Mouse (Mus musculus): ENCODE measurements around the gene Pde4b. TPM values are rescaled to one million over a fixed set of nuclear protein-coding genes. Genes with fewer than 3 reads are reported as not detected.
"Not testable (repeated sequence)": the region's sequence is repeated elsewhere in the genome, so short reads cannot be mapped to it uniquely, and the experiment has no call there.

Gene Pde4b
- polyA plus RNA-seq (2015; fragmentation: Nextera tagmentation; extraction: Ambion mirVana) = 23.8 and 31.4 TPM in 2 replicates

DNA sequence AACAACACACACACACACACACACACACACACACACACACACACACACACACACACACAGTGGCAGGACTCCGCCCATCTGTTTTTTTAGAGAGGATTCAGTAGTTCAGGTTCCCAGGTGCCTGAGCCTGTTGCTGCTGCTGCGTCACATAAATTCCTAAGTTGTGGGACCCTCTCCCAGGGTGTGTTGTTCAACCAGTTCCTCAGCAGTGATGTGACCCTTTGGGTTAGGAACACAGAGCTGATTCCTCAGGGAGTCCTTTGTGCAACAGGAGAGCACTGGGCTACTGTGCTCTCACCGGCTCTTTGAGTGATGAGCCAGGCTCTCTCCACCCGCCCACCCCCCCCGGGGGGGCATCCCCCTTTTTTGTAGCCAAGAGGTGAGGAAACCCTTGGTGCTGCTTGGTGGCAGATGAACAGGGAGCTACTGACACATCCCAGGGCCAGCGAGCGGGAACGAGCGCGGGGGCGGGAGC, at the start of gene Pde4b:
Gene Pde4b, plus strand, starts transcription at position 453 of the 475 bp plus-strand sequence.
- Histone ChIP-seq H3K9ac (replicated peaks) (peak within 1 kb of the TSS; percentile 77), H3K4me2 (replicated peaks) (peak within 1 kb of the TSS; percentile 97), H3K4me1 (replicated peaks) (peaks cover 13% of the 10 kb centered on the region), H3K36me3 (no peaks in the 10 kb centered on the region), H3K9me3 (no peaks in the 10 kb centered on the region), H3K27me3 (peaks cover 39% of the 10 kb centered on the region), H3K27ac (no peak within 1 kb of the TSS), H3K4me3 (replicated peaks) (peak within 1 kb of the TSS; percentile 68)
- ATAC-seq = no peak; the same call in 1 of the 2 replicates
- WGBS = 9% methylated on average over 11 of the region's 11 CpGs

DNA sequence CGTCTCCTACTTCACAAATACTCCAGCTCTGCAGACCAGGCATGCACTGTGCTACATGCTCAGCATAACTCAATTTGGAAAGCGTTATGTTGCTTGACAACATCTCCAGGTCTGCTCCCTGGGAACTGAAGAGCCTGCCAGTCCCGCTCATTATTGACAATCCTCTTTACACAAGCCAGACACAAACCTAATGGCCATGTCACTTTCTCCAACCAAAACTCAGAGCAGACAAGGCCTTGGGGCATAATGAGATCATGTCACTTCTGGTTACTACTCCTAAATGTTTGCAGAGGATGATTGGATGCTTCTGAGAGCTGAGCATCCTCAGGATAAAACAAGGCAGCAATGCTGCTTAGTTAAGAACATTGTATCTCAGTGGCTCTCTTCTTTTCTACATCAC, 47.2 kb upstream of the Pde4b start:
- WGBS = 79% methylated on average over 3 of the region's 3 CpGs
- ATAC-seq = no peak
- Histone ChIP-seq H3K4me3 (replicated peaks) (no peak overlapping the region), H3K36me3 (no peaks in the 10 kb centered on the region), H3K9ac (replicated peaks) (no peak overlapping the region), H3K27ac (no peak overlapping the region), H3K27me3 (no peaks in the 10 kb centered on the region), H3K4me1 (replicated peaks) (no peaks in the 10 kb centered on the region), H3K9me3 (no peaks in the 10 kb centered on the region), H3K4me2 (replicated peaks) (no peak overlapping the region)

DNA sequence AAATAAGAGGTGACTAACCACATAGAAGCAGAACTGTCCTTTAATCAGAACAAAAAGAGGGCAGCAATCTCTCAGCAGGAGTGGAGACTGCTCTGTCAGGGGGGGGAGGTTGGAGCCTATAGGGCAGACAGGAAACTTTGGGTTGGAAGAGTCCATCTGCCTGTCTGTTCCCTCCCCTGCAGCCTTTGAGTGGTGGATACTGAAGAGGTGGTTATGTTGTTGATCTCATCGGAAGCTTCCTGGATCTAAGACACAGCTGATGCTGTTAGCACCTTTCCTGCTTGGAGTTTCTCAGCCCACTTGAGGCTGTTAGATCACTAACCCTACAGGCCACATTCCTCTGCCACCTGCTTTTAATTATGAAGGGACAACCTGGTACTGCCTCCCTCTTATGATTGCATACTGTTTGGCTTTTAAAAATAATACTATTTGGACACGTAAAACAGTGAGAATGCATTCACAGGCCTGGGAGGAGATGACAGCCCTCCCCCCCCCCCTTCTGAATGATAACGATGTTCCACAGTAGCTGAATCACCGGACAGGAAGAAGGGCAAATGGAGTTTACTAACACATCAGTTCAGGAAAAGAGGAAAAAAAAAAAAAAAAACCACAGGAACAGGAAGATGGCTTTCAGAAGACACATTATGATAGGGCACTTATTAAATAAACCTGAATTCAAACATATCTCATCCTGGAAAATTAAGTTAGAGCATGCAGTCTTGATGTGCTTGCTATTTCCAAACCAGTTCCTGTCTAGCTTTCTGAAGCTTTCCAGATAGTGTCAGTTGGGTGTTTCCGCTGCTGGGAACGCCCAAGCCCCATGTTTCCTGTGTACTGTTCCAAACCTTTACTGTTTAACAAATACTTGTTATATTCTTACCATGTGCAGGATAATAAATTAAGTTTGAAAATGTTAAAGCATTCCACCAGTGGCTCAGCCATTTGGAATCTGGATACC, 41.9 kb upstream of the Pde4b start:
- Histone ChIP-seq H3K27ac (no peak overlapping the region), H3K36me3 (no peaks in the 10 kb centered on the region), H3K4me3 (replicated peaks) (no peak overlapping the region), H3K9ac (replicated peaks) (no peak overlapping the region), H3K4me1 (replicated peaks) (no peaks in the 10 kb centered on the region), H3K27me3 (no peaks in the 10 kb centered on the region), H3K4me2 (replicated peaks) (no peak overlapping the region), H3K9me3 (no peaks in the 10 kb centered on the region)
- no peak for ATAC-seq
- 81% methylated on average over 6 of the region's 6 CpGs for WGBS

DNA sequence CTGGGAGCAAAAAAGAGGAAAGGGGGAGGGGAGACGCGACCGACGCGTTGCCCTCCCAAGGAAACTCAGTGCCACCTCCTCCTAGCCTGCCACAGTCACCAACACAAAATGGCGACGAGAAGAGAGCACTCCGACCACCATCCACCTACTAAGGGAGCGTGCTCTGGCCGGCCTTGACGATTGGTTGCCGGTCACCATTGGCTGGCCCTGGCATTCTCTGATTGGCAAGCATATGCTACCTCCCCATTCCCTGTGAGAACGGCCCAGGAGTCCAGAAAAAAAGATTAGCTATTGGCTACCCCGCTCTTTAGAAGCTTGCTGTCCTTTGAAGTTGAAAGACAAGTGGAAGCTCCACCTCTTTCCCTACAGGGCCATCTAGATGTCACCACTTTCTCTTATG, 38.0 kb upstream of the Pde4b start:
- H3K9me3 ChIP-seq; H3K36me3 ChIP-seq; H3K4me1 ChIP-seq (replicated peaks); H3K4me2 ChIP-seq (replicated peaks); H3K27me3 ChIP-seq; H3K27ac ChIP-seq; H3K9ac ChIP-seq (replicated peaks); H3K4me3 ChIP-seq (replicated peaks): not testable (repeated sequence)
- WGBS = 92% methylated on average over 14 of the region's 14 CpGs
- peak; percentile 70; the same call in 1 of the 2 replicates for ATAC-seq

DNA sequence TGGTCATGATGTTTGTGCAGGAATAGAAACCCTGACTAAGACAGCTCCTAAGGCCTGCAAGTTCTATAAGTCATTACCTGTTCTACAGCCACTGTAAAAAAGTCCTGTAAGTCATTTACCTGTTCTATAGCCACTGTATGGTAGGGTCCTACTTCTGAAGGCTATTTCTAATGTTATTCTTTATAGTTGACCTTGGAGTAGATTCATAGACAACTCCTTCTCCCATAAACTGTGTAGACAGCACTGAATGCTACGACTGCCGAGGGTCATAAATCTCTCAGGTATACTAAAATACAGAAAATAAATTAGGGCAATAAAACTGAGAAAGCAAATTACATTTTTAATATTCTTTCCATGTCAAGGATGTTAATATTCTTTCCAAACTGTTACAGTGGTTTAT, 26.0 kb upstream of the Pde4b start:
- no peaks in the 10 kb centered on the region for H3K27me3 ChIP-seq
- no peak overlapping the region for H3K27ac ChIP-seq
- 91% methylated on average over 2 of the region's 2 CpGs for WGBS
- no peak overlapping the region for H3K4me3 ChIP-seq (replicated peaks)
- H3K36me3 ChIP-seq = no peaks in the 10 kb centered on the region
- no peak for ATAC-seq
- H3K4me1 ChIP-seq (replicated peaks) = no peaks in the 10 kb centered on the region
- H3K4me2 ChIP-seq (replicated peaks) = no peak overlapping the region
- no peak overlapping the region for H3K9ac ChIP-seq (replicated peaks)
- H3K9me3 ChIP-seq = no peaks in the 10 kb centered on the region

DNA sequence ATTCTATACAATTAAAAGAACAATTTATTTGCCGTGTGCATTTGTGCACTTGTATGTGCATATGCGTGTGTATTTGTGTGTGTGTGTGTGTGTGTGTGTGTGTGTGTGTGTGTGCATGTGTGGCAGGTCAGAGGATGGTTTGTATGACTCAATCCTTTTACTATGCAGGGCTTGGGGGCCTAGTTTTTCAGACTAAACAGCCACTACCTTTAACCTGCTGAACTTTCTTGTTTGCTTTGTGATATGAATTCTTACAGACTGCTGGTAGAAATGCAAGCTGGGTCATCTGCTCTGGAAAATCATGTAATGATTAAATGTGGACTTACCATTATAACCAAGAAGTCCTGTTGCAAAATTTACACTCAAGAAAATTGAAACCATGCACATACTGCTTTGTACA, 18.0 kb upstream of the Pde4b start:
- no peaks in the 10 kb centered on the region for H3K4me1 ChIP-seq (replicated peaks)
- H3K4me3 ChIP-seq (replicated peaks) = no peak overlapping the region
- no peak overlapping the region for H3K27ac ChIP-seq
- no peaks in the 10 kb centered on the region for H3K36me3 ChIP-seq
- no peaks in the 10 kb centered on the region for H3K27me3 ChIP-seq
- H3K9me3 ChIP-seq = no peaks in the 10 kb centered on the region
- H3K4me2 ChIP-seq (replicated peaks) = no peak overlapping the region
- ATAC-seq = no peak
- no peak overlapping the region for H3K9ac ChIP-seq (replicated peaks)
- 88% methylated on average over 2 of the region's 2 CpGs for WGBS

DNA sequence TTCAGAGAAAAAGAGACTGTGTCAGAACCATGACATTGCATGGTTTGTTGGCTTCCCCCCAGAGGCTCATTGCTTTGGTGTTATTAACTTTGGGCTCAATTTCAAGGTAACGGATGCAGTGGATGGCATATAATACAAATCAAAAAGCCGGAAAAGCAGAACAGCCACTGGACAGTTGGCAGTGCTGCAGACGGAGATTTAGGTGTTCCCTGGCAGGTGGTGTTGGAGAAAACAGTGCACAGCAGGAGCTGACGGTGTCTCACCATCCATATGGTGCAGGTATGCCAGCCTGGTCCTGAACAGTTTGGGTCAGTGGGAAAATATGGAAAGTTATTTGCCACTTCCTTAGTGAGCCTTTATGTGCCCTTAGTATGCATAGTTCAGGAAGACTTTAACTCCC, 1.0 kb upstream of the Pde4b start:
- no peaks in the 10 kb centered on the region for H3K9me3 ChIP-seq

DNA sequence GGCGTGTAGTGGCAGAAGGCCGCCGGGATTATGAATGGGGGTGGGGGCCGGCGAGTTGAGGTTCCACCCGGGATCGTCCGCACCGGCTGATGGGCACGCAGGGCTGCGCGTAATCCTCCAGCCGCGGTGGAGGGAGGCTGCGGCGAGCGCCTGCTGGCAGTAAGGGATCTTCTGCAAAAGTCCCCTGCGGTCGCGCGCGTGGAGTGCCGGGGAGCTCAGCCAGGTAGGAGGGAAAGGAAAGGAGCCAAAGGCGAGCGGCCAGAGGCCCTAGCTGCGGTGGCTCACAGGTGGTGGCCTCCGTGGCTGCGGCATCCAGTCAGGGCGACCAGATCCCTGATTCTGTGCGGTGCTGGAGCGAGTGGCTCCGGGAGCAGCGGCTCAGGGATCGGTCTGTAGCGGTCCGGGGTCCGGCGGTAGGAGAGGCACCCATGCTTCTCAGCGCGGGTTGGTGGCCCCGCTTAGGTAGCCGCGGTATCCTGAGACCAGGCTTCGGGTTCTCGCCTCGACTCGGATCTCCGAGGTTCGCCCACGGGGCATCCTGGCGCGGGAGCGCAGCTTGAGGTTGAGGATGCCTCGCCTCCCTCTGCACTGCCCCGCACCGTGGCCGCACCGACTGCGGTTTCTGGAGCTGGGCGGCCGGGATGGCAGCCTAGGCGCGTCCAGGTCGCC, 357 bp downstream of the Pde4b start:
- WGBS = under 1% methylated on average over 61 of the region's 64 CpGs
- peak; percentile 93 for ATAC-seq
- H3K27ac ChIP-seq = no peak overlapping the region
- peaks cover 39% of the 10 kb centered on the region for H3K27me3 ChIP-seq
- H3K4me1 ChIP-seq (replicated peaks) = peaks cover 13% of the 10 kb centered on the region
- peak overlapping the region; percentile 97 for H3K4me2 ChIP-seq (replicated peaks)
- no peaks in the 10 kb centered on the region for H3K36me3 ChIP-seq
- peak overlapping the region; percentile 77 for H3K9ac ChIP-seq (replicated peaks)
- H3K4me3 ChIP-seq (replicated peaks) = peak overlapping the region; percentile 68
- no peaks in the 10 kb centered on the region for H3K9me3 ChIP-seq

More for the DNA sequence above, 1.0 kb upstream of the Pde4b start:
- no peak overlapping the region for H3K27ac ChIP-seq
- no peak overlapping the region for H3K4me2 ChIP-seq (replicated peaks)
- no peak for ATAC-seq
- H3K9ac ChIP-seq (replicated peaks) = no peak overlapping the region
- peaks cover 39% of the 10 kb centered on the region for H3K27me3 ChIP-seq
- H3K36me3 ChIP-seq = no peaks in the 10 kb centered on the region
- peaks cover 13% of the 10 kb centered on the region for H3K4me1 ChIP-seq (replicated peaks)
- H3K4me3 ChIP-seq (replicated peaks) = no peak overlapping the region
- 78% methylated on average over 4 of the region's 4 CpGs for WGBS

DNA sequence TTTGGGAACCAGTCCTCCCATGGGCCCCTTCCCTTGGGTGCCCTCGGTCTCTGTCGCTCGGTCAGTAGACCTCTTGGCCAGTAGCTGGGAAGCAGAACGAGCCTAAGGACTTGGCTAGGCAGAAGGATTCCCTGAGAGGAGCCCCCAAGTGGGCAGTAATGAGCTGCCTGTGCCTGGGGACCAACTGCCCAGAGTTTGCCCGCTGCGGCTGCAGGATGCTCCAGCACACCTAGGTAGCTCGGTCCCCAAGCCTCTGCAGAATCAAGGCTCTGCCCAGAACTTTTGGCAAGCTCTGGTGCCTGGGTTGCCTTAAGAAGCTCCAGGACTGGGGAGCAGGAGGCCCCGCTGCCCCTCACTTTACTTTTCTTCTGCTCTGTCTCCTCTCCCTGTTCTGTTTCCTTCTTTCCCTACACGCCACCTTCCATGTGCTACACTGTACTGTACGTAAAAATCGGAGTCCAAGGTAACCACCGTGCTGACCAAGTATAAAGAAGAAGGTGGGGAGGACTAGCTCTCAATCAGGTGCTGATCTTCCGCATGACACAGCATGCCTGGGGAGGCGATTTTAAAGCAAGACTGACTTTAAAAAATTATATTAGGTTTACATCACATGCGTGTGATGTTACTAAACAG, 1.0 kb downstream of the Pde4b start:
- Histone ChIP-seq H3K4me3 (replicated peaks) (peak overlapping the region; percentile 68), H3K4me1 (replicated peaks) (peaks cover 13% of the 10 kb centered on the region), H3K36me3 (no peaks in the 10 kb centered on the region), H3K27ac (no peak overlapping the region), H3K4me2 (replicated peaks) (peak overlapping the region; percentile 97), H3K9me3 (no peaks in the 10 kb centered on the region), H3K9ac (replicated peaks) (peak overlapping the region; percentile 77), H3K27me3 (peaks cover 39% of the 10 kb centered on the region)
- peak; percentile 24 for ATAC-seq
- 25% methylated on average over 15 of the region's 15 CpGs for WGBS

DNA sequence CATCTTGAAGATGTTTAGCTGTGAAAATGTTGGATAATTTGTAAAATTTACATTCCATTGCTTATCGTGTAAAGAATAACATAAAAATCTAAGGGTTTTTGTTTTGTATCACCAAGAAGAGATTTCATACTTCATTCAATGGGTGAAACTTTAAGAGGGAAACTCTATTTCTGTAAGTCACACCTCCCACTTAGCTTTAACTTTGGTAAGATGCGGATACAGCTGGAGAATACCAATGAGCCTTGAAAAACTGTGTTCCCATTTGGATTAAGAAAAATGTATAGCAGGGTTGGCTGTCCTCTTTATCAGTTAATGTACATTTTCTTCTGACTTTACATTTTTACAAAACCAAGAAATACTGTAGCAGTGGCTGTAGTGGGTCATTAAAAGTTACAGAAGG, 8.5 kb downstream of the Pde4b start:
- Histone ChIP-seq H3K9ac (replicated peaks) (no peak overlapping the region), H3K4me3 (replicated peaks) (no peak overlapping the region), H3K36me3 (no peaks in the 10 kb centered on the region), H3K27me3 (no peaks in the 10 kb centered on the region), H3K4me1 (replicated peaks) (no peaks in the 10 kb centered on the region), H3K4me2 (replicated peaks) (no peak overlapping the region), H3K27ac (no peak overlapping the region), H3K9me3 (no peaks in the 10 kb centered on the region)
- whole genome bisulfite sequencing = 94% methylated on average over 2 of the region's 2 CpGs
- ATAC-seq = no peak

DNA sequence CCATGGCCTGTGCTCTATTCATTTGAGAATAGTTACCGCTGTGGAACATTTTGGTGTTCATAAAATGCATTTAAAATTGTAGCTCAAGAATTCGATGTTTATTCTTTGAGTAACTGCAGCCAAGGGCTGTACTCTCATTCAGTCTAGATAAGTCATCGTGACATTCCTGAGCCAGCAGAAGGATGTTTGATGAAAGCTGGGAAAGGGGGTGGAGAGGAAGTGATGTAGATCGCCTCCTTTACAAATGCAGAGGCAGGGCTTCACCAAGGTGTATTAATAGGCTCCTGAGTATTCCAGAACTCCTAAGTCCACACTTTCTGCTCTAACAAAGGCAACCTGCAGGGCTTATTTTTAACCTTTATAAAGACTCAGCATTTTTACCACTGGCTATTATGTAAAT, 14.9 kb downstream of the Pde4b start:
- WGBS = 86% methylated on average over 4 of the region's 4 CpGs
- no peaks in the 10 kb centered on the region for H3K4me1 ChIP-seq (replicated peaks)
- ATAC-seq = no peak

DNA sequence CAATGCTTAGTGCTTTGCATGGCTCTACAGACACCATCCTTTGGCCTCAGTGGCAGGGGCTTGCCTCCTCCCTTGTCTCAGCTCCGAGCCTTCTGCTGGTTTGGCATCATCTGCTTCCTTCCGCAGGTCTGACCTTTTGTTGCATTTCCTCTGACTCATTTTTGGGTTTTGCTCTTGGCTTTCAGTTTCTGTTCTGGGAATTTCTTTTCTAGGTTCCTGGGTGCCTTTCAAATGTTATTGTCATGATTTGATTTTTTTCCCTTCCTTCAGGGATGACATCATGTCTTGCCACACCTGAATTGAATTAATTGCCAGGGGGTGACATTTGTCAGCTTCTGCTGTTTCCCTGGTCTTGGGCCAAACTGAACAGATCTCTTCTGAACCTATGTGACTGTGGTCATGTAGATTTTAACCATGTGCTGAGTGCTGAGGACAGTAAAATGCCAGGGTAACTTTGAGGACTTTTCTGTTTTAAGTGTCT, 17.2 kb downstream of the Pde4b start:
- Histone ChIP-seq H3K27me3 (no peaks in the 10 kb centered on the region), H3K9ac (replicated peaks) (no peak overlapping the region), H3K9me3 (no peaks in the 10 kb centered on the region), H3K4me1 (replicated peaks) (no peaks in the 10 kb centered on the region), H3K4me3 (replicated peaks) (no peak overlapping the region), H3K36me3 (no peaks in the 10 kb centered on the region), H3K27ac (no peak overlapping the region), H3K4me2 (replicated peaks) (no peak overlapping the region)
- WGBS = 90% methylated on average over 2 of the region's 2 CpGs
- ATAC-seq = no peak

More for the DNA sequence above, 14.9 kb downstream of the Pde4b start:
- Histone ChIP-seq H3K4me2 (replicated peaks) (no peak overlapping the region), H3K9ac (replicated peaks) (no peak overlapping the region), H3K27ac (no peak overlapping the region), H3K27me3 (no peaks in the 10 kb centered on the region), H3K9me3 (no peaks in the 10 kb centered on the region), H3K36me3 (no peaks in the 10 kb centered on the region), H3K4me3 (replicated peaks) (no peak overlapping the region)

Measured in midbrain, embryonic 13.5 days (tissue).